25 mouse cellular contexts compared by ENCODE assay signal in genomic region chr10:85968731-85969130, GRCm38 (mm10). TPM values are rescaled to one million over a fixed set of nuclear protein-coding genes. Genes with fewer than 3 reads are reported as not detected.
DNase-seq lines count a peak whose midpoint lies in the region; ATAC-seq and TF ChIP-seq lines count a peak whose summit lies in the region.
"Had no signal": no experiment of that assay in that cellular context is flagged by ENCODE, and none has a peak within 500 bp of the region (broad histone marks: within the 10 kb centered on the region; RNA-seq: fewer than 3 reads in every experiment).

No protein-coding gene starts in this region.

- H3K9ac ChIP-seq in neural tube, embryonic 14.5 days (replicated peaks; ENCODE audit: low read depth, low read length), result no peak overlapping the region
- H3K9ac ChIP-seq: forebrain, embryonic 13.5 days; heart, embryonic 13.5 days; hindbrain, embryonic 12.5 days; hindbrain, embryonic 15.5 days had no signal

- 37% methylated on average over 2 of the region's 2 CpGs for WGBS in heart, embryonic 10.5 days
- 37% methylated on average over 2 of the region's 2 CpGs for WGBS in kidney, adult 2 months
- WGBS in neural tube, embryonic 14.5 days, result 66% methylated on average over 2 of the region's 2 CpGs

- H3K36me3 ChIP-seq in heart, embryonic 10.5 days, result no peaks in the 10 kb centered on the region
- no peaks in the 10 kb centered on the region for H3K36me3 ChIP-seq in kidney, adult 2 months (ENCODE audit: control insufficient read depth, insufficient read depth, low read length)
- H3K36me3 ChIP-seq in neural tube, embryonic 14.5 days (ENCODE audit: control insufficient read depth, insufficient read depth, low read length), result no peaks in the 10 kb centered on the region
- H3K36me3 ChIP-seq: forebrain, embryonic 10.5 days; G1E; heart, embryonic 13.5 days; hindbrain, embryonic 12.5 days; hindbrain, embryonic 15.5 days had no signal

- no peak overlapping the region for H3K4me2 ChIP-seq in neural tube, embryonic 14.5 days (ENCODE audit: low read depth, low read length)
- H3K4me2 ChIP-seq: forebrain, embryonic 13.5 days; heart, embryonic 13.5 days; hindbrain, embryonic 12.5 days; hindbrain, embryonic 15.5 days had no signal

- DNase-seq in heart, embryonic 10.5 days (ENCODE audit: low spot score), result peak; percentile 69
- DNase-seq in heart, postnatal 10 days, result no peak
- DNase-seq in kidney, adult 2 months, result peak; percentile 77
- DNase-seq in kidney, postnatal 10 days, result no peak
- DNase-seq in neural tube, embryonic 10.5 days (ENCODE audit: extremely low spot score, low spot score), result no peak

- H3K4me1 ChIP-seq in heart, embryonic 10.5 days, result no peaks in the 10 kb centered on the region
- H3K4me1 ChIP-seq in kidney, adult 2 months (ENCODE audit: control insufficient read depth, insufficient read depth, low read length), result peaks cover 10% of the 10 kb centered on the region; the same call in 1 of the 2 replicates
- no peaks in the 10 kb centered on the region for H3K4me1 ChIP-seq in neural tube, embryonic 14.5 days (ENCODE audit: control insufficient read depth, insufficient read depth, low read length)
- H3K4me1 ChIP-seq: forebrain, embryonic 10.5 days; forebrain, embryonic 13.5 days; heart, embryonic 13.5 days; hindbrain, embryonic 12.5 days; hindbrain, embryonic 15.5 days had no signal

- H3K9me3 ChIP-seq in heart, embryonic 10.5 days, result no peaks in the 10 kb centered on the region
- no peaks in the 10 kb centered on the region for H3K9me3 ChIP-seq in neural tube, embryonic 14.5 days (ENCODE audit: control insufficient read depth, low read length)
- H3K9me3 ChIP-seq: forebrain, embryonic 10.5 days; forebrain, embryonic 13.5 days; G1E; heart, embryonic 13.5 days; hindbrain, embryonic 12.5 days; hindbrain, embryonic 15.5 days had no signal

- no peak overlapping the region for H3K4me3 ChIP-seq in heart, embryonic 10.5 days
- H3K4me3 ChIP-seq in kidney, adult 2 months (ENCODE audit: insufficient read depth, low read depth, low read length), result no peak overlapping the region
- H3K4me3 ChIP-seq in neural tube, embryonic 14.5 days (ENCODE audit: low read depth, low read length), result no peak overlapping the region
- H3K4me3 ChIP-seq: forebrain, embryonic 10.5 days; forebrain, embryonic 13.5 days; heart, embryonic 13.5 days; hindbrain, embryonic 12.5 days; hindbrain, embryonic 15.5 days had no signal

- intact Hi-C loops in heart, postnatal 10 days (cut with DNase I), result loop anchor here (1.0 to 5.0 kb wide), 3 partner anchors 94 to 495 kb away; no protein-coding TSS in a partner anchor

- TF ChIP-seq POLR2A in kidney, adult 2 months (IDR thresholded peaks at IDR 0.05; ENCODE audit: low read depth, low read length), result no peak

- TF ChIP-seq CTCF in kidney, adult 2 months (conservative IDR thresholded peaks at IDR 0.05; ENCODE audit: insufficient read depth, insufficient read length, low read depth, low read length), result no peak

- H3K27me3 ChIP-seq in heart, embryonic 10.5 days (ENCODE audit: insufficient read depth, poor library complexity, severe bottlenecking), result 0 out of 2 replicates have a peak, but pooled peaks cover 8% of the 10 kb centered on the region
- H3K27me3 ChIP-seq in kidney, adult 2 months (replicated peaks; ENCODE audit: control insufficient read depth, insufficient read depth, low read length), result no peaks in the 10 kb centered on the region
- no peaks in the 10 kb centered on the region for H3K27me3 ChIP-seq in neural tube, embryonic 14.5 days (ENCODE audit: control insufficient read depth, insufficient read depth, low read length)
- H3K27me3 ChIP-seq: CH12.LX; forebrain, embryonic 13.5 days; hindbrain, embryonic 12.5 days; hindbrain, embryonic 15.5 days; Patski had no signal

- ATAC-seq in neural tube, embryonic 14.5 days (ENCODE audit: low read depth), result 0 out of 2 replicates have a peak, but pooled peaks have one; percentile 24
- ATAC-seq: Patski had no signal

- no peak overlapping the region for H3K27ac ChIP-seq in heart, embryonic 10.5 days
- H3K27ac ChIP-seq in kidney, adult 2 months (ENCODE audit: insufficient read depth, low read depth, low read length), result peak overlapping the region; percentile 89
- H3K27ac ChIP-seq in neural tube, embryonic 14.5 days (ENCODE audit: low read depth, low read length), result no peak overlapping the region
- H3K27ac ChIP-seq: forebrain, embryonic 10.5 days; forebrain, embryonic 13.5 days; heart, embryonic 13.5 days; hindbrain, embryonic 12.5 days; hindbrain, embryonic 15.5 days had no signal

RNA-seq across cellular contexts. Expression of gene Rtcb, which starts 11.1 kb away (rescaled TPM):
- 155 and 179 TPM in 2 replicates for polyA plus RNA-seq in heart, embryonic 10.5 days (2016; fragmentation: Nextera tagmentation; extraction: Ambion mirVana)
- total RNA-seq in heart, postnatal 10 days (2021), result 10 to 100 TPM; 82.5 to 88.9 TPM
- 63.6 and 80.4 TPM in 2 replicates for polyA plus RNA-seq in kidney, adult 2 months (2012; rRNA removed)
- polyA plus RNA-seq in neural tube, embryonic 14.5 days (2014; fragmentation: Nextera tagmentation; extraction: Ambion mirVana), result 142 and 159 TPM in 2 replicates

RNA-seq across cellular contexts. Expression of gene Ascl4, which starts 41.2 kb away (rescaled TPM):
- polyA plus RNA-seq in heart, embryonic 10.5 days (2016; fragmentation: Nextera tagmentation; extraction: Ambion mirVana), result 0.34 TPM in 1 of 2 replicates, not detected in the other
- not detected for total RNA-seq in heart, postnatal 10 days (2021)
- 0.33 and 0.36 TPM in 2 replicates for polyA plus RNA-seq in kidney, adult 2 months (2012; rRNA removed)
- 0.23 and 0.30 TPM in 2 replicates for polyA plus RNA-seq in neural tube, embryonic 14.5 days (2014; fragmentation: Nextera tagmentation; extraction: Ambion mirVana)
- total RNA-seq: adrenal gland, adult 18-20 months; adrenal gland, postnatal 36 days; gastrocnemius, adult 18-20 months; gastrocnemius, postnatal 10 days; gastrocnemius, postnatal 36 days; granulocyte monocyte progenitor cell, adult 5-6 weeks; heart, adult 8-10 months; heart, postnatal 25 days; hematopoietic stem cell, adult 5-6 weeks had no signal
- polyA plus RNA-seq: G1E had no signal

RNA-seq across cellular contexts. Expression of gene Bpifc, which starts 43.0 kb away (rescaled TPM):
- polyA plus RNA-seq in heart, embryonic 10.5 days (2016; fragmentation: Nextera tagmentation; extraction: Ambion mirVana), result 0.13 TPM in 1 of 2 replicates, not detected in the other
- not detected for total RNA-seq in heart, postnatal 10 days (2021)
- polyA plus RNA-seq in kidney, adult 2 months (2012; rRNA removed), result 0.08 and 0.11 TPM in 2 replicates
- not detected in 2 replicates for polyA plus RNA-seq in neural tube, embryonic 14.5 days (2014; fragmentation: Nextera tagmentation; extraction: Ambion mirVana)
- total RNA-seq: CH12.LX; G1E; gastrocnemius, adult 18-20 months; gastrocnemius, postnatal 10 days; gastrocnemius, postnatal 36 days; heart, adult 8-10 months; heart, postnatal 25 days had no signal
- polyA plus RNA-seq: embryonic facial prominence, embryonic 11.5 days; forebrain, embryonic 10.5 days; forebrain, embryonic 13.5 days; forebrain, embryonic 16.5 days; G1E; heart, embryonic 13.5 days; hindbrain, embryonic 12.5 days; hindbrain, embryonic 15.5 days had no signal

RNA-seq across cellular contexts. Expression of gene Prdm4, which starts 51.8 kb away (rescaled TPM):
- polyA plus RNA-seq in heart, embryonic 10.5 days (2016; fragmentation: Nextera tagmentation; extraction: Ambion mirVana), result 15.3 and 21.5 TPM in 2 replicates
- 10 to 100 TPM; 17.3 to 18.1 TPM for total RNA-seq in heart, postnatal 10 days (2021)
- polyA plus RNA-seq in kidney, adult 2 months (2012; rRNA removed), result 15.4 and 19.8 TPM in 2 replicates
- polyA plus RNA-seq in neural tube, embryonic 14.5 days (2014; fragmentation: Nextera tagmentation; extraction: Ambion mirVana), result 29.7 and 33.6 TPM in 2 replicates

RNA-seq across cellular contexts. Expression of gene Fbxo7, which starts 53.0 kb away (rescaled TPM):
- 22.5 and 28.1 TPM in 2 replicates for polyA plus RNA-seq in heart, embryonic 10.5 days (2016; fragmentation: Nextera tagmentation; extraction: Ambion mirVana)
- 10 to 100 TPM; 15.1 to 17.6 TPM for total RNA-seq in heart, postnatal 10 days (2021)
- polyA plus RNA-seq in kidney, adult 2 months (2012; rRNA removed), result 81.5 and 81.6 TPM in 2 replicates
- polyA plus RNA-seq in neural tube, embryonic 14.5 days (2014; fragmentation: Nextera tagmentation; extraction: Ambion mirVana), result 24.9 and 26.2 TPM in 2 replicates

Comparison
In these comparisons a context has a peak if more than half of its experiments do, and no peak if none do; other contexts are left out.
1. DNase-seq: peak in heart, embryonic 10.5 days (single experiment) and kidney, adult 2 months (single experiment); none in heart, postnatal 10 days (0 of 2), kidney, postnatal 10 days (single experiment) and neural tube, embryonic 10.5 days (single experiment).